Comparison of ENCODE assay signal across 19 mouse cellular contexts in genomic region chrX:10878922-10879321, GRCm38 (mm10).
A peak's percentile ranks its signal among the peaks of the same experiment; 100 is the strongest.
DNase-seq lines count a peak whose midpoint lies in the region; TF ChIP-seq lines count a peak whose summit lies in the region.
"Had no signal": no experiment of that assay in that cellular context is flagged by ENCODE, and none has a peak within 500 bp of the region (broad histone marks: within the 10 kb centered on the region; RNA-seq: fewer than 3 reads in every experiment).

No protein-coding gene starts in this region.

- peak; percentile 15 for DNase-seq in gastrocnemius, adult 2 months
- DNase-seq in gastrocnemius, postnatal 36 days, result no peak
- DNase-seq in kidney, adult 9 months, result peak; percentile 6
- DNase-seq in kidney, adult 18-20 months, result no peak
- DNase-seq in lung, postnatal 10 days, result peak; percentile 19
- peak; percentile 0 for DNase-seq in skeletal muscle tissue, adult 2 months (ENCODE audit: low read depth, low spot score)
- no peak for DNase-seq in spleen, postnatal 14 days (ENCODE audit: low spot score in 2 of 2)
- no peak for DNase-seq in layer of hippocampus, adult 18-20 months (ENCODE audit: low spot score in 2 of 2)
- DNase-seq: adrenal gland, postnatal 36 days; cerebellum, adult 8-10 months; cerebellum, postnatal 14 days; embryo, embryonic 11 days; gastrocnemius, postnatal 14 days; heart, postnatal 10 days had no signal

- no peak overlapping the region for H3K4me3 ChIP-seq in gastrocnemius, adult 2 months
- H3K4me3 ChIP-seq: embryonic facial prominence, embryonic 15.5 days; forebrain, embryonic 15.5 days; heart, embryonic 10.5 days; hindbrain, embryonic 10.5 days; hindbrain, embryonic 15.5 days had no signal

- TF ChIP-seq CTCF in gastrocnemius, adult 2 months (IDR thresholded peaks at IDR 0.05), result no peak

- intact Hi-C loops in gastrocnemius, adult 2 months (cut with DNase I), result loop anchor here (10.0 kb wide), 1 partner anchor 164 kb away; the partner anchor contains the start of gene Mid1ip1
- intact Hi-C loops in gastrocnemius, postnatal 36 days (cut with DNase I), result no loop called here

- no peak overlapping the region for H3K27ac ChIP-seq in gastrocnemius, adult 2 months
- H3K27ac ChIP-seq: embryonic facial prominence, embryonic 15.5 days; forebrain, embryonic 15.5 days; heart, embryonic 10.5 days; hindbrain, embryonic 10.5 days; hindbrain, embryonic 15.5 days had no signal

Comparison
In these comparisons a context has a peak if more than half of its experiments do, and no peak if none do; other contexts are left out.
1. DNase-seq: peak in gastrocnemius, adult 2 months (single experiment), kidney, adult 9 months (single experiment), lung, postnatal 10 days (single experiment) and skeletal muscle tissue, adult 2 months (single experiment); none in gastrocnemius, postnatal 36 days (0 of 2), kidney, adult 18-20 months (single experiment), spleen, postnatal 14 days (0 of 2) and layer of hippocampus, adult 18-20 months (0 of 2).